Mouse (Mus musculus) liver (tissue): ENCODE results near the gene Gpd1.
A peak's percentile ranks its signal among the peaks of the same experiment; 100 is the strongest.
"Not testable (repeated sequence)": the region's sequence is repeated elsewhere in the genome, so short reads cannot be mapped to it uniquely, and the experiment has no call there.

Source experiments
- DNase-seq: peaks from one replicate; pipeline ENCODE4 v3.0.0-alpha.2; 2020; ENCODE audit warnings: mixed read lengths

Gpd1 gene

GRCm38 (mm10) chr15:99717386-99718334 is at the start of gene Gpd1:
Gene Gpd1, plus strand, starts transcription at chr15:99717515.
- DNase-seq, result no peak

- DNase-seq, result no peak
Measured at GRCm38 (mm10) chr15:99667544-99667943, 49.8 kb upstream of the Gpd1 start.

- DNase-seq, result peak; percentile 67
Measured at GRCm38 (mm10) chr15:99668881-99669280, 48.4 kb upstream of the Gpd1 start.

GRCm38 (mm10) chr15:99669392-99669791 is 47.9 kb upstream of the Gpd1 start:
- DNase-seq, result no peak

GRCm38 (mm10) chr15:99670154-99670821 is 47.0 kb upstream of the Gpd1 start, which contains the start of gene Asic1:
Gene Asic1, plus strand, starts transcription at chr15:99670368.
- peak; percentile 52 for DNase-seq

- DNase-seq, result no peak
Measured at GRCm38 (mm10) chr15:99670964-99671670, 46.2 kb upstream of the Gpd1 start.

- no peak for DNase-seq
Measured at GRCm38 (mm10) chr15:99671783-99672182, 45.5 kb upstream of the Gpd1 start.

- no peak for DNase-seq
Measured at GRCm38 (mm10) chr15:99674866-99675265, 42.4 kb upstream of the Gpd1 start.

GRCm38 (mm10) chr15:99677089-99677488 is 40.2 kb upstream of the Gpd1 start:
- no peak for DNase-seq

GRCm38 (mm10) chr15:99678063-99678800 is 39.1 kb upstream of the Gpd1 start:
- peak; percentile 64 for DNase-seq

- no peak for DNase-seq
Measured at GRCm38 (mm10) chr15:99679008-99679407, 38.3 kb upstream of the Gpd1 start.

GRCm38 (mm10) chr15:99682880-99683279 is 34.4 kb upstream of the Gpd1 start:
- peak; percentile 42 for DNase-seq

GRCm38 (mm10) chr15:99684156-99684555 is 33.2 kb upstream of the Gpd1 start:
- DNase-seq, result no peak

- DNase-seq, result peak; percentile 38
Measured at GRCm38 (mm10) chr15:99688712-99689111, 28.6 kb upstream of the Gpd1 start.

GRCm38 (mm10) chr15:99690924-99691323 is 26.4 kb upstream of the Gpd1 start:
- no peak for DNase-seq

GRCm38 (mm10) chr15:99691976-99692375 is 25.3 kb upstream of the Gpd1 start:
- no peak for DNase-seq

- no peak for DNase-seq
Measured at GRCm38 (mm10) chr15:99697309-99697708, 20.0 kb upstream of the Gpd1 start.

- no peak for DNase-seq
Measured at GRCm38 (mm10) chr15:99698533-99699085, 18.7 kb upstream of the Gpd1 start.

- no peak for DNase-seq
Measured at GRCm38 (mm10) chr15:99699715-99700114, 17.6 kb upstream of the Gpd1 start.

GRCm38 (mm10) chr15:99700219-99701106 is 16.9 kb upstream of the Gpd1 start:
- DNase-seq, result no peak

GRCm38 (mm10) chr15:99701640-99701998 is 15.7 kb upstream of the Gpd1 start:
- not testable (repeated sequence) for DNase-seq
